Mouse (Mus musculus) lung, embryonic 15.5 days (tissue): Measurements from ENCODE around the gene Gnpnat1. TPM values are rescaled to one million over a fixed set of nuclear protein-coding genes. Genes with fewer than 3 reads are reported as not detected.
"Not testable (repeated sequence)": the region's sequence is repeated elsewhere in the genome, so short reads cannot be mapped to it uniquely, and the experiment has no call there.

Source experiments
- ATAC-seq: fragments of 200-750 bp; cut with Nextera tagmentation; 2 replicates; pipeline ENCODE4 v1.8.0; 2017; ENCODE audit warnings: moderate number of reproducible peaks, borderline replicate concordance; ENCODE audit not compliant: low FRiP score, low TSS enrichment; ENCODE audit errors: extremely low read depth
- H3K27ac ChIP-seq: fragments of 300-500 bp; sonication (generic); 2 replicates; pipeline ENCODE4 v1.5.1; 2015; ENCODE audit warnings: moderate library complexity, mild to moderate bottlenecking, inconsistent platforms
- H3K27me3 ChIP-seq: fragments of 300-500 bp; sonication (generic); 2 replicates; pipeline ENCODE4 v1.6.1; 2015; ENCODE audit warnings: inconsistent platforms
- H3K36me3 ChIP-seq: fragments of 300-500 bp; sonication (generic); 2 replicates; pipeline ENCODE4 v1.6.1; 2015; ENCODE audit warnings: inconsistent platforms
- H3K4me1 ChIP-seq: fragments of 300-500 bp; sonication (generic); 2 replicates; pipeline ENCODE4 v1.6.1; 2015; ENCODE audit warnings: inconsistent platforms
- H3K4me2 ChIP-seq: fragments of 300-500 bp; sonication (generic); 2 replicates; pipeline ENCODE4 v1.6.1; 2015; ENCODE audit warnings: inconsistent platforms, mild to moderate bottlenecking, moderate library complexity
- H3K4me3 ChIP-seq: fragments of 300-500 bp; sonication (generic); 2 replicates; pipeline ENCODE4 v1.5.1; 2015; ENCODE audit warnings: mild to moderate bottlenecking, inconsistent platforms
- H3K9ac ChIP-seq: fragments of 300-500 bp; sonication (generic); 2 replicates; pipeline ENCODE4 v1.6.1; 2015; ENCODE audit warnings: inconsistent platforms
- H3K9me3 ChIP-seq: fragments of 300-500 bp; sonication (generic); 2 replicates; pipeline ENCODE4 v1.6.1; 2016; ENCODE audit warnings: inconsistent platforms
- WGBS: fragments of 180-500 bp; shearing (Covaris S2); methylation state at CpG from one replicate; pipeline ENCODE4 v1.1.7; 2015; 5-methylcytosine and 5-hydroxymethylcytosine counted together
- polyA plus RNA-seq: library from polyadenylated mRNA; unstranded; fragments of >200 nt; fragmentation: Nextera tagmentation; extraction: Ambion mirVana; gene quantifications from 2 replicates; pipeline ENCODE4 v1.2.1, GENCODE M21; 2015

The Gnpnat1 gene
- 44.7 and 50.5 TPM in 2 replicates for polyA plus RNA-seq

DNA sequence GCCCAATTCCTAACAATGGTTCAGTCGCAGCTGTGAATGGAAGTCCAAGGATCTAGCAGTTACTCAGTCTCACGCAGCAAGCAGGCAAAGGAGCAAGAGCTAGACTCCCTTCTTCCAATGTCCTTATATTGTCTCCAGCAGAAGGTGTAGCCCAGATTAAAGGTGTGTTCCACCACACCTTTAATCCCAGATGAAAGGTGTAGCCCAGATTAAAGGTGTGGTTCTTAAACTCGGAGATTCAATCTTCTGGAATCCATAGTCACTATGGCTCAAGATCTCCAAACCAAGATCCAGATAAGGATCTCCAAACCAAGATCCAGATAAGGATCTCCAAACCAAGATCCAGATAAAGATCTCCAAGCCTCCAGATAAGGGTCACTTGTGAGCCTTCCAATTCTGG lies at the start of gene Gnpnat1:
Gnpnat1 (minus strand) TSS at position 101 of the 400 bp plus-strand sequence.
- not testable (repeated sequence) for H3K27me3 ChIP-seq, H3K4me3 ChIP-seq, H3K9me3 ChIP-seq, H3K27ac ChIP-seq, ATAC-seq, H3K4me2 ChIP-seq, H3K9ac ChIP-seq, H3K36me3 ChIP-seq, H3K4me1 ChIP-seq
- 63% methylated on average over 2 of the region's 3 CpGs for WGBS

DNA sequence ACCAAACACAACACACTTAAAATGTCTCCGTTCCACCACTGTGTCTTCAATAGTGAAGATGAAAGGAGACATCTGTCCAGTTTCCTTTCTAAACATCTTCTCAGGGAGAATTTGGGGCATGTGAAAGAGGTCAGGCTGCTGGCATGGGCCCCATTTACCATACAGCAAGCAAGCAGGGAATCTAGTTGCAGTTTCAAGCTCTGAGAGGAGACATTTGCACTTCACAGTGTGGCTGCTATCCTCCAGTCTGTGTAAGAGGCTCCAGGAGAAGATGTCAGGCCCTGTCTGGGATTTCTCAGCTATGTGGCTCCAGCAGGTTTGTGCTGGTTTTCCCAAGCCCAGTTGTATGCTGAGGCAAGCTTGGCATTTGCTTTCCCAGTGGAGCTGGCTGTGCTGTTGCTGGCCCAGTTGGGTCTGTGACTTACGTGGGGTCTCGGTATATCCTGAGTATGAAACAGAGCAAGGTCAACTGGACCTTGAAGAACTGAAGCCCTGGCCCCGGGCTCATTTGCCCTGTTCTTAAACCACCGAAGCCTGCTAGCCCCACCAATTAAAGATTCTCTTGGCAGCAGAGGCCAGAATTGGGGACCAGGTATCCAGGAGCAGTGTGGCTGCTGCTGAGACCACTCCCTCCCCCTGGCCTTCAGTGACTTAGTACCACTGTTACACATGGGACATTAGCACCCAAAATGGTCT lies 49.0 kb upstream of the Gnpnat1 start:
- Histone ChIP-seq H3K9me3 (no peaks in the 10 kb centered on the region), H3K27me3 (no peaks in the 10 kb centered on the region), H3K4me2 (no peak overlapping the region), H3K36me3 (peaks cover 12% of the 10 kb centered on the region), H3K4me1 (peaks cover 58% of the 10 kb centered on the region), H3K9ac (no peak overlapping the region), H3K4me3 (no peak overlapping the region), H3K27ac (peak overlapping the region; percentile 87)
- peak; percentile 66 for ATAC-seq
- WGBS, result 47% methylated on average over 5 of the region's 5 CpGs

DNA sequence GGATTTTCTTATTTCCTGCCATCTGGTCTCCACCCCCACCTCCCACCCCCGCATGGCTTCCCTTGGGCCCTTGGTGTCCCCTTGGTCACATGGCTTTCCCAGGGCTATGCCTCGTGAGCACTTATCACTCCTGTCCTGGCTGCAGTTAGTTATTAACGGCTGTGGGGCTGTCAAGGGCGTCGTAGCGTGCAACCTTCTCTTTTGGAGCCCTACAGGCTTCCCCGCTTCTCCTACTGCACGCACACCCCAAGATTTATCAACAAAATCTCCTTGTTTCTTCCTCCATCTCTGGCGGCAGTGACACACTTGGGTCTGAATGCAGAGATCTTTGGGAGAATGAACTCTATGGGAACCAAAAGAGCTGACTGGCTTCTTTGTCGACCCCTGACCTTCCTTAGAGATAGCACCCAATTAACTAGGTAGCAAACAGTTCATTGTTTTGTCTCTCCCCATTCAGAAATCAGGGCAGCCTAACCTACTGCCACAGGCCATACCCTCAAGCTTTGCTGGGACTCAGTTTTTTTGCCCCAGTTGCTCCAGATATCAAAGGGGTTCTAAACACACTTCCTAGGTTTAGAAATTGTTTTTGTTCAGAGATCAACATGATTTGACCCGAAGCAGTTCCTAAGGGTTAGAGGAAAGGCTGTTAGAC lies 48.3 kb upstream of the Gnpnat1 start:
- Histone ChIP-seq H3K9me3 (no peaks in the 10 kb centered on the region), H3K4me2 (peak overlapping the region; percentile 13; the same call in 1 of the 2 replicates), H3K27me3 (no peaks in the 10 kb centered on the region), H3K36me3 (peaks cover 5% of the 10 kb centered on the region), H3K9ac (no peak overlapping the region), H3K4me1 (peaks cover 58% of the 10 kb centered on the region), H3K4me3 (no peak overlapping the region), H3K27ac (peak overlapping the region; percentile 87)
- WGBS, result 5% methylated on average over 11 of the region's 11 CpGs
- peak; percentile 53 for ATAC-seq

DNA sequence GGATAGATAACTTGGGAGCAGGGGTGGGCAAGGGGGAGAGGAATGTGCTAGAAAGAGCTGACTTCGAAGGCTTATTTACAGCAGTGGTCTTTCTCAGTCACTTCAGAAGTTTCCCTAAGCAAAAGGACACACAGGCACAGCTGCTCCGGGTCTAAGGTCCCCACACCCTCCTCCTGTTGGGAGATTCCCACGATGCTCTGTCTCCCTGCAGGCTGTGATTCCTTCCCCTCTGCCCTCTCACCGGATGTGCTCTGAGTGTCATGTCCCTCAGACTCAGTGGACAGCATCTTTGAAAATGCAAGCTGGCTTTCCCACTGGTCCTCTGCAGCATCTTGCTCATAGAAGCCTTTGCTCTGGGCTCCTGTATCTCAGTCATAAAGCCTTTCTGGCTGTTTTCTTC lies 47.4 kb upstream of the Gnpnat1 start:
- Histone ChIP-seq H3K27me3 (no peaks in the 10 kb centered on the region), H3K36me3 (no peaks in the 10 kb centered on the region), H3K4me2 (no peak overlapping the region), H3K4me3 (no peak overlapping the region), H3K9me3 (no peaks in the 10 kb centered on the region), H3K9ac (no peak overlapping the region), H3K27ac (peak overlapping the region; percentile 87), H3K4me1 (peaks cover 52% of the 10 kb centered on the region)
- 23% methylated on average over 4 of the region's 4 CpGs for WGBS
- ATAC-seq, result peak; percentile 53; the same call in 1 of the 2 replicates

DNA sequence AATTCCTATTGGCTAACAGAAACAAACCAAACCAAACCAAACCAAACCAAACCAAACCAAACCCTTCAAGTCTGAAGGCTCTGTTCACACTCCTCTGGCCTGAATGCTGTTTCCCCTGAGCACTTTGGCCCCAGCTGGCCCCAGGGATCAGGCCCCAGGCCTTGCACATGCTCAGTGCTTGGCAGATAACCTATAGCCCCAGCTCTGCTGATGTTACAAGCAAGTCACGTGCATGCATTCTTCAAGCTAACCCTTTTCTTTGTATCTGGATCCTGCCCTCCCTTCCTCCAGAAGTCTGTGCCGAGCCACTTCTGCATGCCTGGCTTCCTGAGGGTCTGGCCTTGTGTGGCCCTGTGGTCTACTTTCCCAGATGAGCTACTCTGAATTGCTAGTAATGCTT lies 46.4 kb upstream of the Gnpnat1 start:
- H3K4me2 ChIP-seq, result no peak overlapping the region
- no peaks in the 10 kb centered on the region for H3K36me3 ChIP-seq
- 26% methylated on average over 2 of the region's 2 CpGs for WGBS
- no peak overlapping the region for H3K9ac ChIP-seq
- no peak overlapping the region for H3K4me3 ChIP-seq
- peaks cover 50% of the 10 kb centered on the region for H3K4me1 ChIP-seq
- peak overlapping the region; percentile 67; the same call in 1 of the 2 replicates for H3K27ac ChIP-seq
- no peaks in the 10 kb centered on the region for H3K27me3 ChIP-seq
- H3K9me3 ChIP-seq, result no peaks in the 10 kb centered on the region
- ATAC-seq, result no peak

DNA sequence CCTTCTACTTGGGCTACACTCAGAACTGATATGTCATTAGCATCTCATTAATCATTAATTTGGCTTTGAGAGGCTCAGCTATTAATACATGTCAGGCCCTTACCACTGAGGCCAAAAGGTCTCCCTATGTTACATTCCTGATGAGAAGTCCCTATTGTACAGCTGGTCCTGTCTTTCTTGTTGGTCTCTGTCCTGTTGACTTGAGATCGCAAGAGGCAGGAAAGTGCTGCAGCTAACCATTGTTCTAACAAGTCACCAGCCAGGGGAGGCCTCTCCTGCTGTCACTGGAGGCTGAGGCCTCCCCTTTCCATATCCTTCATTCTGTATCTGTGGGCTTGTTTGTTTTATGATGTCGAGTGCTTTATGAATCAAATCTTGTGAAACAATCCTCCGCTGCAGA lies 42.1 kb upstream of the Gnpnat1 start:
- no peak overlapping the region for H3K4me3 ChIP-seq
- no peaks in the 10 kb centered on the region for H3K36me3 ChIP-seq
- WGBS, result 24% methylated on average over 3 of the region's 3 CpGs
- H3K27ac ChIP-seq, result no peak overlapping the region
- no peaks in the 10 kb centered on the region for H3K9me3 ChIP-seq
- H3K9ac ChIP-seq, result no peak overlapping the region
- H3K27me3 ChIP-seq, result no peaks in the 10 kb centered on the region
- peaks cover 28% of the 10 kb centered on the region for H3K4me1 ChIP-seq
- no peak; the same call in 1 of the 2 replicates for ATAC-seq
- H3K4me2 ChIP-seq, result no peak overlapping the region

DNA sequence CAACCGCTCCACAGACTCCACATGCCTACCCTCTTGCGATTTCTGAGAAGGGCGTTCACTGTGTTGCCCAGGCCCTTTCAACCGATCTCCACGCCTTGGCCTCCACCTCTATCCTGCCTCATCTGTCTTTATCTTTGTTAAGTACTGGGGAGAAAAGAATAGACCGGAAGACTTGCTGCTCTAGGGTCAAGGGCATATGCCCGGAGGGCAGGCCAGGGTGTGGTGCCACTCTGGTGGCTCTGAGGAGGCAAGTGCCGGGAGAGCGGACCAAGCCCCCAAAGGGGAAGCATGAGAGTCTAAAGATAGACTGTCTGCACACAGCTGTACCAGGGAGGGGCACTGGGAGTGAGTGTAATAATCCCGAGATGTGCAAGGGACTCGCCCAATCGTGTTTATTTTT lies 40.7 kb upstream of the Gnpnat1 start:
- Histone ChIP-seq H3K4me1 (peaks cover 25% of the 10 kb centered on the region), H3K9me3 (no peaks in the 10 kb centered on the region), H3K4me3 (no peak overlapping the region), H3K27me3 (no peaks in the 10 kb centered on the region), H3K27ac (no peak overlapping the region), H3K36me3 (no peaks in the 10 kb centered on the region), H3K9ac (no peak overlapping the region), H3K4me2 (no peak overlapping the region)
- 52% methylated on average over 12 of the region's 12 CpGs for WGBS
- no peak for ATAC-seq

DNA sequence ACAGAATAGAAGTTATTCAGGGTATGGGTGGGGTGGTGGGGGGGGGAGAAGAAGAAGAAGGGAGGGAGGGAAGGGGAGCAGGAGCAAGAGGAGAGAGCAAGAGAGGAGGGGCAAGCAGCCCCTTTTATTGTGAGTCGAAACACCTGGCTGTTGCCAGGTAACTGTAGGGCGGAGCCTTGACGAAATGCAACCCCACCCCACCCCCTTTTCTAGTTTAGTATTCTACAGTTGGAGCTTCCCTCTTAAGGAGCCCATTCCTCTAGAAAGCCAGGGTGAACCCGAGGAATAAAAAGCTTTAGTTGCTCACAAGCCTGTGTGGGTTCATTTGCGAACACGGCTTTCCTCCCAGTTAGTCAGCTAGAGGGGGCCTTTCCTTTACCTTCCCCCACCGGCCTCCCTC lies 40.2 kb upstream of the Gnpnat1 start:
- H3K27ac ChIP-seq, result no peak overlapping the region
- H3K4me1 ChIP-seq, result peaks cover 25% of the 10 kb centered on the region
- H3K27me3 ChIP-seq, result no peaks in the 10 kb centered on the region
- no peak overlapping the region for H3K4me3 ChIP-seq
- no peaks in the 10 kb centered on the region for H3K36me3 ChIP-seq
- 59% methylated on average over 7 of the region's 7 CpGs for WGBS
- H3K4me2 ChIP-seq, result no peak overlapping the region
- no peak overlapping the region for H3K9ac ChIP-seq
- ATAC-seq, result no peak
- H3K9me3 ChIP-seq, result no peaks in the 10 kb centered on the region

DNA sequence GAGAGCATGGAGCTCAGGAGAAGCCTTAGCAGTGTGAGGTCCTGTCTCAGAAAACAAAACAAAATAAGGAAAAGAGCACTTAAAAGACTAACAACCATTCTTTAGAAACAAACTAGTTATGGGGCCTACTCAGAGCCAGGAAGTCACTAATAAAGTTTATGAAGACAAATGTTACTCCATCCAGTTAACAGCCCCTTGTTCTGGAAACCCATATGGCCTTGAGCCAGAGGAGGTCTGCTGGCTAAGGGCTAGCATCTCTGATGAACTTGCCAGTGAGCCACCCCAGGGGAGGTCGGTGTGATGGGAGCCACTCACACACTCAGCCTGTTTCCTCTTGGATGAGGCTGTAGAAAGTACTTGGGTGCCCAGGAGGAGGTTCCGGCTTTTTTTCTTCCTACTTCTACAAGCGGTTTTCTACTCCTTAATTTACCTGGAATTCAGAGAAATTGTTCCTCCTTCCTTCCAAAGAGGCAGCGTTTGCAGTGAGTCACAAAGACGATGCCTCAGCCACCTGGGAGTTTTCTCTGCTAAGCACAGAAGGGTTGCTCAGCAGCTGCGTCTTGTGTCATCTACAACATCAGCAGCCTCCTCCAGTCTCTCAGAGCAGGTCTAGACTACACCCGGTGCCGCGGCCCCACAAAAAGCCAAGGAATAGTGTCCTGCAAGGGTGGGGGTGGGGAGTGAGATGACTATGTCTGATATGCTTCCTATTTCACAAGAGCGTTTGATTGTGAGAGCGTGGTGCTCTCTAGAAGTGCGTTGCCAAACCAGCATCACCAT lies 38.3 kb upstream of the Gnpnat1 start:
- Histone ChIP-seq H3K9me3 (no peaks in the 10 kb centered on the region), H3K9ac (no peak overlapping the region), H3K27ac (peak overlapping the region; percentile 5; the same call in 1 of the 2 replicates), H3K4me3 (no peak overlapping the region), H3K36me3 (no peaks in the 10 kb centered on the region), H3K27me3 (no peaks in the 10 kb centered on the region), H3K4me1 (peaks cover 25% of the 10 kb centered on the region), H3K4me2 (no peak overlapping the region)
- 49% methylated on average over 12 of the region's 12 CpGs for WGBS
- 0 out of 2 replicates have a peak, but pooled peaks have one; percentile 49 for ATAC-seq

DNA sequence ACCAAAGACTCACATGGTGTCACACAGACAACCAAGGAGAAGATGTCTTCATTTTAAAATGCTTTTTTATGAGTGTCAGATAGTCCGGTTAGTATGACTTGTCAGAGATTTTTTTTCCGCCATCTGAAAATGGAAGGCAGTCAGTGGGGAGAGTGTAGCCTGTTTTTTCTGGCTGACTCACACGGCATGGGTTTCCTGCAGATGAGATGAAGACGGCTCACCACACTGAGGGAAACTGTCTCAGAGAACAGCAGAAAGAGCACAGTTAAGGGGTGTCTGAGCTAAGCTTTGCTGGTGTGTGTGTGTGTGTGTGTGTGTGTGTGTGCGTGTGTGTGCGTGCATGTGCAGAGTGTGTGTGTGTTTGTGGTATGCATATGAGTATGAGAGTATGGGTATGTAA lies 36.6 kb upstream of the Gnpnat1 start:
- no peaks in the 10 kb centered on the region for H3K36me3 ChIP-seq
- no peak for ATAC-seq

DNA sequence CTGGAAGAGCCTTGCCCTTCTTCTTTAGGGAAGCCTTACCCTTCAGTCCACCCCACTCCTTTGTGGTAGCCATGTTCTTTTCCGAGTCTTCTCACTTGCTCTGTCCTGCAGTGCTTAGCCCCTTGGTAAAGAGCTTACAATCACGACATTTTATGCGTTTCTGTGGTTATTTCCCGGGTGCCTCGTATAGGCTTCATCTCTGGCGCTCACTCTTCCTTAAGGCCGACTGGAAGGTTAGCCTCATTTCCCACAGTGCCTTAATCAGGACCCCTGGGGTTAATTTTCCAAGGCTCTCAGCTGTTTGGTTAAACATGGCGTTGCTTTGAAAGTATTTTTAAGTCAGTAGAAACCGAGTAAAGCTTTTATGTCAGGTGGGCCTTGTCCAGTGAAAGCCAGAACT lies 34.7 kb upstream of the Gnpnat1 start:
- Histone ChIP-seq H3K27ac (no peak overlapping the region), H3K9me3 (no peaks in the 10 kb centered on the region), H3K4me3 (no peak overlapping the region), H3K4me2 (no peak overlapping the region), H3K27me3 (no peaks in the 10 kb centered on the region), H3K4me1 (peaks cover 10% of the 10 kb centered on the region; the same call in 1 of the 2 replicates), H3K36me3 (no peaks in the 10 kb centered on the region), H3K9ac (no peak overlapping the region)
- ATAC-seq, result no peak
- WGBS, result 81% methylated on average over 9 of the region's 9 CpGs

More for the DNA sequence above, 36.6 kb upstream of the Gnpnat1 start:
- Histone ChIP-seq H3K27ac (no peak overlapping the region), H3K9ac (no peak overlapping the region), H3K4me1 (peaks cover 20% of the 10 kb centered on the region), H3K4me3 (no peak overlapping the region), H3K27me3 (no peaks in the 10 kb centered on the region), H3K9me3 (no peaks in the 10 kb centered on the region), H3K4me2 (no peak overlapping the region)
- WGBS, result 81% methylated on average over 6 of the region's 6 CpGs

DNA sequence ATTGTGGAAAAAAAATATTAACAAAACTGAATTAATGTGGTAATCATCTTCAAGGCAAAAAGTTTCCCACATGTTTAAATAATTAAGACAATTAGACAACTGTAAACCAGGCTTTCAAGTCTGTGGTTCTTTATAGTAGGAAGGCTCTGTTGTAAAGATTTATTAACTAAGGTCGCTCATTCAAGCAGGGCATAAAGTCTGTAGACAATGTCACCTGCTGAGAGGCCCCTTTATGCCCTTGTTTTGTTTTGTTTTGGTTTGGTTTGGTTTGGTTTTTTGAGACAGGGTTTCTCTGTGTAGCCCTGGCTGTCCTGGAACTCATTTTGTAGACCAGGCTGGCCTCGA lies 34.2 kb upstream of the Gnpnat1 start:
- WGBS, result 94% methylated on average over 2 of the region's 2 CpGs
- Histone ChIP-seq H3K4me2 (no peak overlapping the region), H3K4me1 (peaks cover 10% of the 10 kb centered on the region; the same call in 1 of the 2 replicates), H3K27ac (no peak overlapping the region), H3K9ac (no peak overlapping the region), H3K27me3 (no peaks in the 10 kb centered on the region), H3K9me3 (no peaks in the 10 kb centered on the region), H3K4me3 (no peak overlapping the region), H3K36me3 (no peaks in the 10 kb centered on the region)
- no peak for ATAC-seq
